Mouse (Mus musculus) heart, adult 8-10 months (tissue): ENCODE measurements around the gene Cyth2. TPM values are rescaled to one million over a fixed set of nuclear protein-coding genes. Genes with fewer than 3 reads are reported as not detected.

Experiments
- DNase-seq: peaks from one replicate; pipeline ENCODE4 v3.0.0; 2022; ENCODE audit warnings: low spot score
- total RNA-seq, 4 experiments: library from RNA; stranded (reverse); gene quantifications; 2 replicates each; pipeline ENCODE4 v1.2.4; 2022

The Cyth2 gene
- total RNA-seq, 4 experiments from 2014 or later, result 54.0 to 65.5 (median 62.1) TPM

GRCm38 (mm10) chr7:45814841-45815240 lies 460 bp upstream of the Cyth2 start:
- no peak for DNase-seq

- DNase-seq, result no peak
Observed at GRCm38 (mm10) chr7:45812921-45813320, 1.5 kb downstream of the Cyth2 start.

GRCm38 (mm10) chr7:45809276-45810075 lies 4.9 kb downstream of the Cyth2 start:
- no peak for DNase-seq

GRCm38 (mm10) chr7:45808471-45808870 lies 5.9 kb downstream of the Cyth2 start:
- no peak for DNase-seq

GRCm38 (mm10) chr7:45805941-45806340 lies 8.4 kb downstream of the Cyth2 start:
- DNase-seq, result no peak

GRCm38 (mm10) chr7:45802551-45802950 lies 11.8 kb downstream of the Cyth2 start:
- DNase-seq, result no peak

GRCm38 (mm10) chr7:45801348-45801747 lies 13.0 kb downstream of the Cyth2 start:
- DNase-seq, result peak; percentile 89

- no peak for DNase-seq
Observed at GRCm38 (mm10) chr7:45800546-45801204, 13.7 kb downstream of the Cyth2 start.

GRCm38 (mm10) chr7:45800001-45800400 lies 14.4 kb downstream of the Cyth2 start:
- DNase-seq, result no peak

- no peak for DNase-seq
Observed at GRCm38 (mm10) chr7:45798931-45799330, 15.4 kb downstream of the Cyth2 start.

- DNase-seq, result no peak
Observed at GRCm38 (mm10) chr7:45798511-45798836, 15.9 kb downstream of the Cyth2 start.

GRCm38 (mm10) chr7:45797661-45798510 lies 16.5 kb downstream of the Cyth2 start:
- DNase-seq, result no peak

- DNase-seq, result no peak
Observed at GRCm38 (mm10) chr7:45796950-45797349, 17.4 kb downstream of the Cyth2 start.

GRCm38 (mm10) chr7:45794971-45795370 lies 19.4 kb downstream of the Cyth2 start:
- DNase-seq, result no peak

- DNase-seq, result no peak
Observed at GRCm38 (mm10) chr7:45793969-45794585, 20.3 kb downstream of the Cyth2 start.

GRCm38 (mm10) chr7:45793240-45793639 lies 21.1 kb downstream of the Cyth2 start:
- DNase-seq, result no peak

GRCm38 (mm10) chr7:45791756-45792490 lies 22.5 kb downstream of the Cyth2 start:
- DNase-seq, result no peak

GRCm38 (mm10) chr7:45790721-45791120 lies 23.7 kb downstream of the Cyth2 start:
- DNase-seq, result no peak

- DNase-seq, result no peak
Observed at GRCm38 (mm10) chr7:45787642-45788041, 26.7 kb downstream of the Cyth2 start.

GRCm38 (mm10) chr7:45786661-45787413 lies 27.5 kb downstream of the Cyth2 start:
- DNase-seq, result no peak
